Mouse (Mus musculus) spleen, postnatal 14 days (tissue): Measurements from ENCODE around the gene Tns1.

ENCODE experiments used
- DNase-seq, 2 experiments: peaks; one replicate each; pipeline ENCODE4 v3.0.0; 2021 to 2022; ENCODE audit warnings: low spot score in 2 of 2

The Tns1 gene

GRCm38 (mm10) chr1:74059552-74059951 lies 64.7 kb downstream of the Tns1 start:
- DNase-seq, result no peak

GRCm38 (mm10) chr1:74058771-74059170 lies 65.5 kb downstream of the Tns1 start:
- no peak for DNase-seq

- DNase-seq, result no peak
These were observed 65.9 kb downstream of the Tns1 start for GRCm38 (mm10) chr1:74058309-74058708.

DNA sequence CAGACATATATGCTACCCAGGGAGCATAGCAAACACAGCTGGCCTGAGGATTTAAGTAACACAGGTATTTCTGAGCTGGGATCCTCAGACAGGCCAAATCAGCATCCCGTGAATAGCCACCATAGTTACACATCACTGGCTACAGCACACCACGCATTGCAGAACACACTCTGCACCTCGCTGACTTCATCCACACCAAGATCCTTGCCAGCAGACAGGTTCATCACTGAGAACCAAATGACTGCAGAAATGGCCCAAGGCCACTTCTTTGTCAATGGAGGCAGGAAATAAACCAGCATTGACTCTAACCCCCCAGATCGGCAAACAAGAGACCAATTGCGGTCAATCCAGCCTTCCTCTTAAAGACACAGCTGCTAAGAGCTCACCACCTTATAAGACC lies 66.7 kb downstream of the Tns1 start:
- DNase-seq, result no peak

- DNase-seq, result no peak
These were observed 68.7 kb downstream of the Tns1 start for GRCm38 (mm10) chr1:74055552-74055951.

GRCm38 (mm10) chr1:74054471-74054870 lies 69.8 kb downstream of the Tns1 start:
- no peak for DNase-seq

GRCm38 (mm10) chr1:74054007-74054406 lies 70.2 kb downstream of the Tns1 start:
- no peak for DNase-seq

GRCm38 (mm10) chr1:74053068-74053467 lies 71.2 kb downstream of the Tns1 start:
- no peak for DNase-seq

- DNase-seq, result no peak
These were observed 72.9 kb downstream of the Tns1 start for GRCm38 (mm10) chr1:74051349-74051748.

DNA sequence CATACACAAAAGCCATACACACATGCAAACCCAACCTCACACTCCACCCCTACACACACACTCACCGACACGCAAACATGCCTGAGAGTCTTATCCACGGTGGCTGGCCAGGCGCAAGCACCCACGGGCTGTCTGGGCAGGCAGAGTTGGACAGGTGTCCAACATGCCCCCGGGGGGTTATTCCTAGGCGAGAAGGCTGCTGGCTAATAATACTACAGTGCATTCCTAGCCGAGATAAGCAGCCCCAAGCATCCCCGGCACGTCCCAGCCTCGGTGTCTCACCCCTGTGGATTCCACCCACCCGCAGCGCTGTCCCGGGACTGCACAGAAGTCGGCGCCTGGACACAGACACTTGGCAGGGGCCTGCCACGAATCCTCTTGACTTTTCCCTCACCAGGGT lies 74.8 kb downstream of the Tns1 start:
- no peak for DNase-seq

DNA sequence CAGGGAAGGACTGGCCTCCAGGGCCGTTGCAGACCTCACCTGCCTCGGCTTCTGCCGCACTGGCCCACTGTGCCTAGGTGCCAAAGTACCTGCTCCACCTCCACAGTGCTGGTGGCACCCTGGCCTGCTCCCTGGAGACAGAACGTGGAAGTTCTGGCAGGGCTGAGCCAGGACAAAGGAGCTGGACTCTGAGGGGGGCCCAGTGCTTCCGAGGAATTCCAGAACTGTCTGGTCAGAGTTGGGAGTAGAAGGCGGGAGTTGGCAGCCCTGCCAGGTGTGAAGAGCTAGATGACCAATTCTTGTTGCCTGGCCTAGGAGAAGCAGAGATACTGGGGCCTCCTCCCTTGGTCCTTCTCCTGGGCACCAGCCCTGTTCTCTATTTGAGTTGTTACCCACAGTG lies 76.5 kb downstream of the Tns1 start:
- DNase-seq, result no peak

DNA sequence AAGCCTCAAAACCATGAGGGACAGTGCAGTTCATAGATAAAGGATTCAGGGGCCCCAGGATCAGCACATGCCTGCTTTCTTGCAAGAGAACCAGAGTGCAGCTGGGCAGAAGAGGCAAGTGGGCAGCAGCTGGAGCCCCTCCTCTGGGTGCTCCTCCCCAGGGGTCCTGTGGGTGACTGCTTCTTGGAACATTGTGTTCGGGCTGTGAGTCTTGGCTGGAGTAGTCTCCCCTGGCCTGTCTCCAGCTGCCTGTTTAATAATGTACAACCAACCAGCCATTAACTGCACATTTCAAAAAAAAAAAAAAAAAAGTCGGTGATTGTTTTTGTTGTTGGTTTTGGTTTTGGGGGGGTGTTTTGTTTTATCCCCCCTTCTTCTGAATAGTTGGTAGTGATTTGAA lies 76.9 kb downstream of the Tns1 start:
- DNase-seq, result no peak

DNA sequence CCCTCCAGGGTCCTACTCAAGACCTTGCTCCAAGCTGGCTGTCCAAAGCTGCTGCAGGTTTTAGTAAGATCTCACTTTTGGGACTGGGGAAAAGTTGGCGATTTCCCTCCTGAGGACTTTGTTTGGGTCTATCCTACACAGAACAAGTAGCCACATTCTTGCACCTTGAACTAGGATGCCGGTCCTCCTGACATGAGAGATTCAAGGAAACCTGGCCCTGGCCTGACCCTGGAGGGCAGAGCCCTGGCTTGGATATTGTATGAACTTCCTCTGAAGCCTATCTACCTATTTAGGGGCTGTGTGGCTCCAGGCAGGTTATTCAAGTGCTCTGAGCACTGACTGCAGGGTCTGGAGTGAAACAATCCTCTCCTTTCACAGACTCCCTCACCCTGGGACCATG lies 79.2 kb downstream of the Tns1 start:
- no peak for DNase-seq

DNA sequence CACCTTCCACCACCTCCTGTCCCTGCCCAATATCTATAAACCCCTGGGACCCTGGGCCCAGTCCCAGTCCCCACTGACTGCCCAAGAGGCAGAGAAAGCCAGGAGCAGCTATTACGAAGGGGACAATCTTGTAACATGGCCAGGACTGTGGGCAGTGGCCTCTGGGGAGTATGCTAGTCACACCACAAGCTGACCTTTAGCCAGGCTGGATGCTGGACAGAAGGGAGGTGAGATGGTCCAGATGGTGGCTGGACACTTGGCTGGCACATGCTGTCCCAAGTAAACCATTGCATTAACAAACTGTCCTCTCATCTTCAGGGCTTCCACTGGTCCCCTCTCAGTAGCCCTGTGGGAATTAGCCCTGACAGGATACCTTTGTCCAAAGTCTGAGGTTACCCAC lies 79.8 kb downstream of the Tns1 start:
- DNase-seq, result no peak

DNA sequence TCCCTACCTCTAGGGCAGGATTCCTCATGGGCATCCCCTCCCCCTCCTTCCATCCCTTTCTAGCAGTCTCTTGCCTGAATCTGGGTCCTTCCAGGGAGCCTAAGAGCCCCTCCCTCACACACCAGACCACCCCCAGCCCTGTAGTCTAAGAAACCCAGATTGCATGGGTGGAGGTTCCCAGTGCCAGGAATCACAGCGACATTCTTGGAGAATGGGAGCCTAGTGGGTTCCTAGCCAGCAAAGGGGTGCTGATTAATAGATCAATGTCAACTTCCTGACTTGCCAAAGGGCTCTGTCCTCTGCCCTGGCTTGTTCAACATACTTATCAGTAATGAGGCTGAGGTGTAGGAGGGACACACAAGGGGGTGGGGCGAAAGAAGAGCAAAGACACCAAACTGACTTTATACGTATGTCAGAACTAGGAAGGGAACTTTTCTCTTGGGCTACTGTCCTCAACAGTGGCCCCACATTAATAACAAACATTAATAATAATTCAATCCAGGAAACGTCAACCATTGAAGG lies 80.6 kb downstream of the Tns1 start:
- no peak for DNase-seq

- DNase-seq, result no peak
These were observed 81.4 kb downstream of the Tns1 start for GRCm38 (mm10) chr1:74042711-74043467.

DNA sequence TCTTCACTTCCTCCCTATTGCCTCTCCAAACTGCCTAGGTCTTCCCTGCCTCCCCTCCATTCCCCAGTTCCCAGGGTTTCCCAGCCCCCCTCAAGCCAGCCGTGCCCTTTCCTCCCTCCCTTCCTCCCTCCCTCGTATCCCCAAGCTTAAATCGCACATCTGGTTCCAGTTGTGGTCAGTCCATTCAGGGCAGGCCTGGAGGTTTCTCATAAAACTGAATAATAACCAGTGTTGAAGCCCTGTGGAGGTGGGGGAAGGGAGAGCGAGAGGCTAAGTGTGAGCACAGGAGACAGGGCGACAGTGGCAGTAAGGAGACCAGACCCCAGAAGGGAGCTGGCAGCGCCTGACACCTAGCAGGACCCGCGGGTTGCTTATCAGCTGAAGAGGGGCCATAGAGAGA lies 82.6 kb downstream of the Tns1 start:
- DNase-seq, result no peak

DNA sequence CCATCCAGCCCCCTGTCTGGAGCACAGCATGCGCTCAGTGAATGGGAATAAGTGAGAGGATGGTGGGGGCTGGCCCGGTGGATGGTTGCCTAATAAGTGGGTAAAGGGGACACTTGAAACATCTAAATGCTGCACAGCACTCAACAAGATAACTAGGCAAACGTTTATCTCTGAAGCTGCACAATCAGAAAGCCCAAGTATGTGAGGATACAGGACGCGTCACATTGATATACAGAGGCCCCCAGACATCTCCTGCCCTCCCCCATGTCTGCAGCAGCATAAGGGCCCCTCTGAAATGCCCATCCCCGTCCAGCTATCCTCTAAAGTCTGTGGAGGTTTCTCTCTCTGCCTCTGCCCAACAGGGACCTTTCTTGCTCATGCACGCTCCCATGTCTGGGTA lies 83.1 kb downstream of the Tns1 start:
- no peak for DNase-seq

DNA sequence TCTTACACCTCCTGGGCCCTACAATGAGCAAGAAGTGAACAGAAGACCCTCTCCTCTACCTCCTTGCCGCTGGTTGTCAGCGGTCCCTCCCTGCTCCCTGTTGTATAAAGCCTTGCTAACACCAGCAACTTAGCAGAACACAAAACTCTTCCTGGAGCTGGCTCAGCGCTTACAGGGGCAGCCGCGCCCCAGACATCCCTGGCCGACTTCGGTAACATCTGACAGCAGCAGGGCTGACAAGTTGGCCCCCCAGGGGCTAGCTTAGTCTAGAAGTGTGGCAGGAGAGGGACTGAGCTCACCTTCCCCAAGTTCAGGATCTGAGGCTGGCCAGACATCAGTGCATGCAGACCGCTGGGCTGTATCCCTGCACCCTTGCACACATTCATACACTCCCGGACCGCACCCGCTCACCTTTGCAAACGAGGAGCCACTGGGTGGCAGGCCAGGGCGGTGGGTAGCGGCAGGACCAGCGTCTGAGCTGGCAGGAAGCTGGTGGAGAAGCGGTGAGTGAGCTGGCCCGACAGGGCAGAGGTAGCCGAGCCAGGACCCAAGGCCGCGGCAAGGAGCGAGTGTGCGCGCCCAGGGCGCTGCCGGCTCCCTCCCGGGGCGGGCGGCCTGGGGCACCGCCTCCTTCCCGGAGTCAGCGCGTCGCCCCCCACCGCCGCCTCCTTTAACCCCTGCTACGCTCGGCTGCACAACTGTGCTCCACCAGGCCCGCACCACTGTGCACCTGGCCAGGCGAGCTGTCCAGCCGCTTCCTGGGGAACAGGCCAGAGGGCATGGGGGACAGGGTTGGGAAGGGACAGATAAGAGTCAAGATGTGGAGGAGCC lies 87.5 kb downstream of the Tns1 start:
- peak in 1 of 2 experiments; percentile 22 for DNase-seq

DNA sequence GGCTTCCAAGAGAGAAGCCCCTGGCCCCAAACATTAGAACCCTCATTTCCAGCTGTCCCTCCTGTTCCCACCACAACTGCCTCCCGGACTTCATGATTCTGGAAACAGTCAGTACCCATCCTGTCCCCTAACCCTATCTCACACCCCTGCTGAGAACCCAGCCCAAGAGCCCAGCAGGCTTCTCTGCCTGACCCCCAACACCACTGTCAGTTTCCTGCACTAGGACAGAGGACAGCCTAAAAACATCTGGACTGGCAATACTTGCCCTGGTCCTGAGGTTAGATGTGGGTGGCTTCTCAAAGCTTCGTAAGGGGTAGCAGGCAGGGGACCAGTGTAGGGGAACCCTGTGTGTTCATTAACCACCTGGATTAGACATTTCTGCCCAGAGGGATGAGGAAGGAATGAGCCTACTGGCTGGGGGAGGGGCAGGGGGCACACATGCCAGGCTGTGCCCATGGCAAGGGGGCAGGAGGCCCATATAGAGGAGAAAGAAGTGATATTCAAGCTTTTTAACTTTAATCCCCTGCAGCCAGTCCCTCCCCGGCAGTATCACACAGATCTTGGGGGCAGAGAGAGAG lies 88.2 kb downstream of the Tns1 start:
- no peak for DNase-seq

- no peak for DNase-seq
These were observed 88.8 kb downstream of the Tns1 start for GRCm38 (mm10) chr1:74035487-74035886.

DNA sequence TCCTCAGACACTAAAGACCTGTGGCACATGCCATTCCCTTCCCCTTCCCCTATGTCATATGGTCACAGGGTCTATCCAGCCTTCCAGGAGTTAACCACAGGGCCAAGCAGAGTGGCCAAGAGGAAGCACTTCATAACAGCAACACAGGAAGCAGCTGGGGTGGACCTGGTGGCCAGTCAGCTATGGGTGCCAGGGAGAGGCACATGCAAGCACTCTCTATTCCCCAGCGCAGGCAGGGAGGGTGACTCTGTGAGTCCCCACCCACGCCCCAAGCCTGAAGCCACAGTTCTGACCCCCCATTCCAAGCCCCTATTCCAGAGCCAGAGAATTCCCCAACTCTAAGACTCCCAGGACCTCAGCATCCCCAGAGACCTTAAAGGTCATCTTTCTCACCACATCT lies 89.5 kb downstream of the Tns1 start:
- DNase-seq, result no peak

- no peak for DNase-seq
These were observed 90.0 kb downstream of the Tns1 start for GRCm38 (mm10) chr1:74034211-74034610.
